Mouse (Mus musculus): Measurements from ENCODE around the gene Mapkapk3. TPM values are rescaled to one million over a fixed set of nuclear protein-coding genes. Genes with fewer than 3 reads are reported as not detected.

Gene Mapkapk3
- polyA plus RNA-seq, 1 experiment from 2014 or later: 6.9 TPM

- Histone ChIP-seq H3K9me3 (replicated peaks) (no peaks in the 10 kb centered on the region), H3K4me3 (no peak overlapping the region), H3K4me2 (no peak overlapping the region), H3K36me3 (no peaks in the 10 kb centered on the region), H3K4me1 (replicated peaks) (peaks cover 14% of the 10 kb centered on the region), H3K27ac (no peak overlapping the region), H3K9ac (no peak overlapping the region), H3K27me3 (no peaks in the 10 kb centered on the region)
- 54% methylated on average over 6 of the region's 6 CpGs for WGBS
- ATAC-seq (replicated peaks; ENCODE audit: insufficient number of reproducible peaks, insufficient read depth, low FRiP score, low read depth): no peak
Measured at GRCm38 (mm10) chr9:107261792-107262191, 27.9 kb downstream of the Mapkapk3 start.

- peaks cover 14% of the 10 kb centered on the region for H3K4me1 ChIP-seq (replicated peaks)
- WGBS: 56% methylated on average over 8 of the region's 8 CpGs
- no peak overlapping the region for H3K9ac ChIP-seq
- no peak overlapping the region for H3K4me2 ChIP-seq
- H3K9me3 ChIP-seq (replicated peaks): no peaks in the 10 kb centered on the region
- no peaks in the 10 kb centered on the region for H3K36me3 ChIP-seq
- H3K27me3 ChIP-seq: no peaks in the 10 kb centered on the region
- no peak overlapping the region for H3K4me3 ChIP-seq
- no peak for ATAC-seq (replicated peaks; ENCODE audit: insufficient number of reproducible peaks, insufficient read depth, low FRiP score, low read depth)
- H3K27ac ChIP-seq: no peak overlapping the region
Measured at GRCm38 (mm10) chr9:107260836-107261235, 28.8 kb downstream of the Mapkapk3 start.

GRCm38 (mm10) chr9:107260429-107260828 lies 29.2 kb downstream of the Mapkapk3 start:
- no peaks in the 10 kb centered on the region for H3K36me3 ChIP-seq
- WGBS: 65% methylated on average over 2 of the region's 2 CpGs
- no peak for ATAC-seq (replicated peaks; ENCODE audit: insufficient number of reproducible peaks, insufficient read depth, low FRiP score, low read depth)
- no peak overlapping the region for H3K4me3 ChIP-seq
- H3K4me1 ChIP-seq (replicated peaks): peaks cover 16% of the 10 kb centered on the region
- H3K9me3 ChIP-seq (replicated peaks): no peaks in the 10 kb centered on the region
- H3K27me3 ChIP-seq: no peaks in the 10 kb centered on the region
- no peak overlapping the region for H3K4me2 ChIP-seq
- H3K9ac ChIP-seq: no peak overlapping the region
- H3K27ac ChIP-seq: no peak overlapping the region

- Histone ChIP-seq H3K27ac (peak overlapping the region; percentile 58), H3K9ac (no peak overlapping the region), H3K4me3 (no peak overlapping the region), H3K4me1 (replicated peaks) (peaks cover 24% of the 10 kb centered on the region), H3K36me3 (no peaks in the 10 kb centered on the region), H3K4me2 (peak overlapping the region; percentile 24), H3K27me3 (no peaks in the 10 kb centered on the region), H3K9me3 (replicated peaks) (no peaks in the 10 kb centered on the region)
- ATAC-seq (replicated peaks; ENCODE audit: insufficient number of reproducible peaks, insufficient read depth, low FRiP score, low read depth): no peak
- 18% methylated on average over 6 of the region's 6 CpGs for WGBS
Measured at GRCm38 (mm10) chr9:107259571-107259970, 30.1 kb downstream of the Mapkapk3 start.

- no peaks in the 10 kb centered on the region for H3K36me3 ChIP-seq
- no peak overlapping the region for H3K4me2 ChIP-seq
- H3K4me3 ChIP-seq: no peak overlapping the region
- no peak for ATAC-seq (replicated peaks; ENCODE audit: insufficient number of reproducible peaks, insufficient read depth, low FRiP score, low read depth)
- WGBS: 74% methylated on average over 3 of the region's 3 CpGs
- no peaks in the 10 kb centered on the region for H3K9me3 ChIP-seq (replicated peaks)
- H3K4me1 ChIP-seq (replicated peaks): peaks cover 38% of the 10 kb centered on the region
- no peaks in the 10 kb centered on the region for H3K27me3 ChIP-seq
- no peak overlapping the region for H3K9ac ChIP-seq
- no peak overlapping the region; the same call in 1 of the 2 replicates for H3K27ac ChIP-seq
Measured at GRCm38 (mm10) chr9:107255596-107255995, 34.1 kb downstream of the Mapkapk3 start.

- peak overlapping the region; percentile 54 for H3K4me2 ChIP-seq
- no peaks in the 10 kb centered on the region for H3K36me3 ChIP-seq
- H3K4me3 ChIP-seq: no peak overlapping the region
- H3K27ac ChIP-seq: peak overlapping the region; percentile 64
- ATAC-seq (replicated peaks; ENCODE audit: insufficient number of reproducible peaks, insufficient read depth, low FRiP score, low read depth): no peak
- H3K9me3 ChIP-seq (replicated peaks): no peaks in the 10 kb centered on the region
- no peak overlapping the region for H3K9ac ChIP-seq
- no peaks in the 10 kb centered on the region for H3K27me3 ChIP-seq
- WGBS: 65% methylated on average over 3 of the region's 3 CpGs
- H3K4me1 ChIP-seq (replicated peaks): peaks cover 37% of the 10 kb centered on the region
Measured at GRCm38 (mm10) chr9:107254925-107255324, 34.8 kb downstream of the Mapkapk3 start.

- Histone ChIP-seq H3K27ac (peak overlapping the region; percentile 64), H3K36me3 (no peaks in the 10 kb centered on the region), H3K4me3 (no peak overlapping the region), H3K4me1 (replicated peaks) (peaks cover 33% of the 10 kb centered on the region), H3K4me2 (peak overlapping the region; percentile 54), H3K9ac (peak overlapping the region; percentile 18; the same call in 1 of the 2 replicates), H3K9me3 (replicated peaks) (no peaks in the 10 kb centered on the region), H3K27me3 (no peaks in the 10 kb centered on the region)
- 41% methylated on average over 12 of the region's 12 CpGs for WGBS
- ATAC-seq (replicated peaks; ENCODE audit: insufficient number of reproducible peaks, insufficient read depth, low FRiP score, low read depth): peak; percentile 84
Measured at GRCm38 (mm10) chr9:107254476-107254875, 35.2 kb downstream of the Mapkapk3 start.

- Histone ChIP-seq H3K36me3 (no peaks in the 10 kb centered on the region), H3K9ac (no peak overlapping the region), H3K27ac (peak overlapping the region; percentile 10; the same call in 1 of the 2 replicates), H3K4me2 (no peak overlapping the region), H3K4me1 (replicated peaks) (peaks cover 24% of the 10 kb centered on the region), H3K9me3 (replicated peaks) (no peaks in the 10 kb centered on the region), H3K4me3 (no peak overlapping the region), H3K27me3 (no peaks in the 10 kb centered on the region)
- WGBS: 14% methylated on average over 5 of the region's 5 CpGs
- ATAC-seq (replicated peaks; ENCODE audit: insufficient number of reproducible peaks, insufficient read depth, low FRiP score, low read depth): no peak
Measured at GRCm38 (mm10) chr9:107252164-107252563, 37.5 kb downstream of the Mapkapk3 start.

GRCm38 (mm10) chr9:107250416-107251337 lies 39.0 kb downstream of the Mapkapk3 start:
- 74% methylated on average over 14 of the region's 14 CpGs for WGBS
- H3K27me3 ChIP-seq: no peaks in the 10 kb centered on the region

GRCm38 (mm10) chr9:107249154-107249553 lies 40.5 kb downstream of the Mapkapk3 start:
- Histone ChIP-seq H3K36me3 (no peaks in the 10 kb centered on the region), H3K27ac (no peak overlapping the region), H3K4me3 (no peak overlapping the region), H3K9me3 (replicated peaks) (no peaks in the 10 kb centered on the region), H3K4me2 (no peak overlapping the region), H3K9ac (no peak overlapping the region), H3K4me1 (replicated peaks) (peaks cover 10% of the 10 kb centered on the region), H3K27me3 (no peaks in the 10 kb centered on the region)
- ATAC-seq (replicated peaks; ENCODE audit: insufficient number of reproducible peaks, insufficient read depth, low FRiP score, low read depth): no peak
- 71% methylated on average over 6 of the region's 6 CpGs for WGBS

More at GRCm38 (mm10) chr9:107250416-107251337, 39.0 kb downstream of the Mapkapk3 start:
- no peak for ATAC-seq (replicated peaks; ENCODE audit: insufficient number of reproducible peaks, insufficient read depth, low FRiP score, low read depth)
- peaks cover 24% of the 10 kb centered on the region for H3K4me1 ChIP-seq (replicated peaks)
- H3K36me3 ChIP-seq: no peaks in the 10 kb centered on the region
- H3K9me3 ChIP-seq (replicated peaks): no peaks in the 10 kb centered on the region
- H3K4me2 ChIP-seq: no peak overlapping the region
- H3K9ac ChIP-seq: no peak overlapping the region
- no peak overlapping the region for H3K4me3 ChIP-seq
- no peak overlapping the region for H3K27ac ChIP-seq

GRCm38 (mm10) chr9:107246170-107246569 lies 43.5 kb downstream of the Mapkapk3 start:
- no peak for ATAC-seq (replicated peaks; ENCODE audit: insufficient number of reproducible peaks, insufficient read depth, low FRiP score, low read depth)
- H3K27me3 ChIP-seq: no peaks in the 10 kb centered on the region
- H3K9ac ChIP-seq: no peak overlapping the region
- no peaks in the 10 kb centered on the region for H3K9me3 ChIP-seq (replicated peaks)
- WGBS: 55% methylated on average over 4 of the region's 4 CpGs
- H3K36me3 ChIP-seq: no peaks in the 10 kb centered on the region
- no peak overlapping the region for H3K4me3 ChIP-seq
- no peak overlapping the region for H3K27ac ChIP-seq
- H3K4me1 ChIP-seq (replicated peaks): no peaks in the 10 kb centered on the region
- no peak overlapping the region for H3K4me2 ChIP-seq

All from heart, embryonic 15.5 days (tissue).